Mouse (Mus musculus) forebrain, embryonic 15.5 days (tissue): ENCODE data around the gene Grk5. TPM values are rescaled to one million over a fixed set of nuclear protein-coding genes. Genes with fewer than 3 reads are reported as not detected.
"Not testable (repeated sequence)": the region's sequence is repeated elsewhere in the genome, so short reads cannot be mapped to it uniquely, and the experiment has no call there.

ENCODE experiments used
- ATAC-seq: fragments of 200-750 bp; cut with Nextera tagmentation; replicated peaks from 2 replicates; pipeline ENCODE4 v1.8.0; 2017; ENCODE audit warnings: mild to moderate bottlenecking, moderate TSS enrichment, moderate library complexity
- H3K27ac ChIP-seq: fragments of 300-500 bp; sonication (generic); replicated peaks from 2 replicates; pipeline ENCODE4 v1.5.1; 2015; ENCODE audit warnings: mild to moderate bottlenecking, inconsistent platforms
- H3K27me3 ChIP-seq: fragments of 300-500 bp; sonication (generic); 2 replicates; pipeline ENCODE4 v1.6.1; 2015; ENCODE audit warnings: inconsistent platforms
- H3K36me3 ChIP-seq: fragments of 300-500 bp; sonication (generic); 2 replicates; pipeline ENCODE4 v1.6.1; 2015; ENCODE audit warnings: mild to moderate bottlenecking, inconsistent platforms
- H3K4me1 ChIP-seq: fragments of 300-500 bp; sonication (generic); 2 replicates; pipeline ENCODE4 v1.6.1; 2015; ENCODE audit warnings: inconsistent platforms
- H3K4me2 ChIP-seq: fragments of 300-500 bp; sonication (generic); replicated peaks from 2 replicates; pipeline ENCODE4 v1.6.1; 2015; ENCODE audit warnings: mild to moderate bottlenecking, inconsistent platforms
- H3K4me3 ChIP-seq: fragments of 300-500 bp; sonication (generic); 2 replicates; pipeline ENCODE4 v1.5.1; 2015; ENCODE audit warnings: mild to moderate bottlenecking, inconsistent platforms
- H3K9ac ChIP-seq: fragments of 300-500 bp; sonication (generic); replicated peaks from 2 replicates; pipeline ENCODE4 v1.6.1; 2015; ENCODE audit warnings: mild to moderate bottlenecking, inconsistent platforms
- H3K9me3 ChIP-seq: fragments of 300-500 bp; sonication (generic); 2 replicates; pipeline ENCODE4 v1.6.1; 2016; ENCODE audit warnings: inconsistent platforms
- WGBS: fragments of 180-500 bp; shearing (Covaris S2); methylation state at CpG from one replicate; pipeline ENCODE4 v1.1.7; 2015; ENCODE audit warnings: mixed read lengths; 5-methylcytosine and 5-hydroxymethylcytosine counted together
- polyA plus RNA-seq: library from polyadenylated mRNA; unstranded; fragments of >200 nt; fragmentation: Nextera tagmentation; extraction: Ambion mirVana; gene quantifications from 2 replicates; pipeline ENCODE4 v1.2.1, GENCODE M21; 2015

Gene Grk5
- polyA plus RNA-seq: 2.1 and 2.7 TPM in 2 replicates

GRCm38 (mm10) chr19:60889714-60890315, at the start of gene Grk5:
Gene Grk5, plus strand, starts transcription at chr19:60889749.
- peaks cover 23% of the 10 kb centered on the region for H3K4me1 ChIP-seq
- H3K9ac ChIP-seq: peak within 1 kb of the TSS; percentile 78
- peak; percentile 99 for ATAC-seq
- H3K4me3 ChIP-seq: peak within 1 kb of the TSS; percentile 93
- H3K9me3 ChIP-seq: no peaks in the 10 kb centered on the region
- H3K4me2 ChIP-seq: peak within 1 kb of the TSS; percentile 64
- WGBS: under 1% methylated on average over 55 of the region's 55 CpGs
- H3K36me3 ChIP-seq: no peaks in the 10 kb centered on the region
- H3K27me3 ChIP-seq: no peaks in the 10 kb centered on the region
- H3K27ac ChIP-seq: peak within 1 kb of the TSS; percentile 98

- Histone ChIP-seq H3K9ac (no peak overlapping the region), H3K36me3 (peaks cover 24% of the 10 kb centered on the region), H3K27ac (no peak overlapping the region), H3K9me3 (no peaks in the 10 kb centered on the region), H3K27me3 (no peaks in the 10 kb centered on the region), H3K4me2 (no peak overlapping the region), H3K4me3 (no peak overlapping the region), H3K4me1 (no peaks in the 10 kb centered on the region)
- ATAC-seq: no peak
Measured at GRCm38 (mm10) chr19:60843324-60843723, 46.2 kb upstream of the Grk5 start.

GRCm38 (mm10) chr19:60845731-60846130, 43.8 kb upstream of the Grk5 start:
- Histone ChIP-seq H3K4me2 (no peak overlapping the region), H3K27me3 (no peaks in the 10 kb centered on the region), H3K9ac (no peak overlapping the region), H3K4me3 (no peak overlapping the region), H3K27ac (no peak overlapping the region), H3K36me3 (peaks cover 8% of the 10 kb centered on the region), H3K9me3 (no peaks in the 10 kb centered on the region), H3K4me1 (no peaks in the 10 kb centered on the region)
- no peak for ATAC-seq

GRCm38 (mm10) chr19:60860868-60861700, 28.5 kb upstream of the Grk5 start, which contains the start of gene Sfxn4:
Gene Sfxn4, minus strand, starts transcription at chr19:60861479.
- H3K4me2 ChIP-seq: peak within 1 kb of the TSS; percentile 51
- peak; percentile 100 for ATAC-seq
- H3K27me3 ChIP-seq: no peaks in the 10 kb centered on the region
- peak within 1 kb of the TSS; percentile 61 for H3K9ac ChIP-seq
- H3K27ac ChIP-seq: peak within 1 kb of the TSS; percentile 55
- H3K9me3 ChIP-seq: no peaks in the 10 kb centered on the region
- 3% methylated on average over 30 of the region's 30 CpGs for WGBS
- peak within 1 kb of the TSS; percentile 53 for H3K4me3 ChIP-seq
- peaks cover 10% of the 10 kb centered on the region for H3K4me1 ChIP-seq
- H3K36me3 ChIP-seq: peaks cover 8% of the 10 kb centered on the region; the same call in 1 of the 2 replicates

GRCm38 (mm10) chr19:60866169-60866568, 23.4 kb upstream of the Grk5 start:
- not testable (repeated sequence) for H3K4me1 ChIP-seq, H3K9ac ChIP-seq, ATAC-seq, H3K4me2 ChIP-seq, H3K9me3 ChIP-seq, H3K4me3 ChIP-seq, H3K27ac ChIP-seq, H3K27me3 ChIP-seq
- peaks cover 18% of the 10 kb centered on the region; the same call in 1 of the 2 replicates for H3K36me3 ChIP-seq
- WGBS: 93% methylated on average over 4 of the region's 4 CpGs

- Histone ChIP-seq H3K27me3 (no peaks in the 10 kb centered on the region), H3K36me3 (peaks cover 10% of the 10 kb centered on the region; the same call in 1 of the 2 replicates), H3K4me3 (no peak overlapping the region), H3K9ac (no peak overlapping the region), H3K4me1 (peaks cover 8% of the 10 kb centered on the region; the same call in 1 of the 2 replicates), H3K4me2 (no peak overlapping the region), H3K9me3 (no peaks in the 10 kb centered on the region), H3K27ac (no peak overlapping the region)
- WGBS: 89% methylated on average over 1 of the region's 1 CpGs
- ATAC-seq: no peak
Measured at GRCm38 (mm10) chr19:60870489-60870888, 19.1 kb upstream of the Grk5 start.

- H3K4me2 ChIP-seq: no peak overlapping the region
- no peak overlapping the region for H3K9ac ChIP-seq
- H3K27ac ChIP-seq: no peak overlapping the region
- H3K4me1 ChIP-seq: peaks cover 8% of the 10 kb centered on the region; the same call in 1 of the 2 replicates
- WGBS: 94% methylated on average over 5 of the region's 5 CpGs
- no peaks in the 10 kb centered on the region for H3K9me3 ChIP-seq
- no peaks in the 10 kb centered on the region for H3K27me3 ChIP-seq
- H3K4me3 ChIP-seq: no peak overlapping the region
- no peak for ATAC-seq
- H3K36me3 ChIP-seq: peaks cover 10% of the 10 kb centered on the region; the same call in 1 of the 2 replicates
Measured at GRCm38 (mm10) chr19:60871366-60871765, 18.2 kb upstream of the Grk5 start.

GRCm38 (mm10) chr19:60872272-60872671, 17.3 kb upstream of the Grk5 start:
- no peak overlapping the region for H3K4me2 ChIP-seq
- H3K27me3 ChIP-seq: no peaks in the 10 kb centered on the region
- no peak overlapping the region for H3K9ac ChIP-seq
- peaks cover 8% of the 10 kb centered on the region; the same call in 1 of the 2 replicates for H3K4me1 ChIP-seq
- ATAC-seq: no peak
- peaks cover 10% of the 10 kb centered on the region; the same call in 1 of the 2 replicates for H3K36me3 ChIP-seq
- no peak overlapping the region for H3K27ac ChIP-seq
- H3K9me3 ChIP-seq: no peaks in the 10 kb centered on the region
- WGBS: 58% methylated on average over 1 of the region's 1 CpGs
- H3K4me3 ChIP-seq: no peak overlapping the region

- Histone ChIP-seq H3K9ac (no peak overlapping the region), H3K27me3 (no peaks in the 10 kb centered on the region), H3K4me3 (peak overlapping the region; percentile 61), H3K4me2 (peak overlapping the region; percentile 59), H3K4me1 (peaks cover 8% of the 10 kb centered on the region; the same call in 1 of the 2 replicates), H3K36me3 (peaks cover 8% of the 10 kb centered on the region; the same call in 1 of the 2 replicates), H3K27ac (peak overlapping the region; percentile 69; the same call in 1 of the 2 replicates), H3K9me3 (no peaks in the 10 kb centered on the region)
- WGBS: 34% methylated on average over 4 of the region's 4 CpGs
- ATAC-seq: no peak
Measured at GRCm38 (mm10) chr19:60873501-60873900, 16.0 kb upstream of the Grk5 start.

GRCm38 (mm10) chr19:60874064-60874694, 15.4 kb upstream of the Grk5 start, which contains the start of gene Prdx3:
Gene Prdx3, minus strand, starts transcription at chr19:60874556.
- H3K4me1 ChIP-seq: peaks cover 8% of the 10 kb centered on the region; the same call in 1 of the 2 replicates
- peak within 1 kb of the TSS; percentile 69 for H3K27ac ChIP-seq
- peak within 1 kb of the TSS; percentile 61 for H3K4me3 ChIP-seq
- ATAC-seq: peak; percentile 98
- no peaks in the 10 kb centered on the region for H3K27me3 ChIP-seq
- no peaks in the 10 kb centered on the region for H3K9me3 ChIP-seq
- H3K4me2 ChIP-seq: peak within 1 kb of the TSS; percentile 59
- H3K36me3 ChIP-seq: peaks cover 7% of the 10 kb centered on the region; the same call in 1 of the 2 replicates
- under 1% methylated on average over 28 of the region's 28 CpGs for WGBS
- peak within 1 kb of the TSS; percentile 62 for H3K9ac ChIP-seq

- no peaks in the 10 kb centered on the region for H3K4me1 ChIP-seq
- no peak overlapping the region for H3K9ac ChIP-seq
- no peaks in the 10 kb centered on the region for H3K36me3 ChIP-seq
- H3K4me2 ChIP-seq: no peak overlapping the region
- WGBS: 8% methylated on average over 3 of the region's 3 CpGs
- no peaks in the 10 kb centered on the region for H3K27me3 ChIP-seq
- no peaks in the 10 kb centered on the region for H3K9me3 ChIP-seq
- H3K27ac ChIP-seq: no peak overlapping the region
- ATAC-seq: no peak
- no peak overlapping the region for H3K4me3 ChIP-seq
Measured at GRCm38 (mm10) chr19:60883129-60883528, 6.4 kb upstream of the Grk5 start.

GRCm38 (mm10) chr19:60887637-60888036, 1.9 kb upstream of the Grk5 start:
- ATAC-seq: no peak
- H3K4me3 ChIP-seq: no peak overlapping the region
- H3K27ac ChIP-seq: no peak overlapping the region
- no peak overlapping the region for H3K4me2 ChIP-seq
- H3K9me3 ChIP-seq: no peaks in the 10 kb centered on the region
- no peak overlapping the region for H3K9ac ChIP-seq
- H3K4me1 ChIP-seq: peaks cover 22% of the 10 kb centered on the region
- H3K36me3 ChIP-seq: no peaks in the 10 kb centered on the region
- 90% methylated on average over 2 of the region's 2 CpGs for WGBS
- no peaks in the 10 kb centered on the region for H3K27me3 ChIP-seq
